Comparison of ENCODE assay signal across 20 mouse cellular contexts in the genomic region with DNA sequence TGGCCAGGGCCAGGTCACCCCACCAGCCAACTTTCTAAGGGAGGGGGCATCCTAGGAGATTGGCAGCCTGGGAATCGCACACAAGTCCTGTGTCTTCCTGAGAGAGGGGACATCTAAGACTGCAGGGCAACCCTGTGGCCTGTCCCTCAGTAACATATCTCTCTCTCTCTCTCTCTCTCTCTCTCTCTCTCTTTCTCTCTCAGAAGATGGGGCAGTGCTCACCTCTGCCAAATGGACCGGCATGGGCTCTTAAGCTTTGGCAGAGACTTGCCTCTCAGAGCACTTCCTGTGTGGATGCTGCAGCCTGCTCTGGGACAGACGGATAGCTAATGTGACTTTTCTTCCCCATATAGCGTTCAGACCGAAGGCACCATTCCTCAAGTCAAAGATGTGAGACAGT.
"Had no signal": no experiment of that assay in that cellular context is flagged by ENCODE, and none has a peak within 500 bp of the region (broad histone marks: within the 10 kb centered on the region; RNA-seq: fewer than 3 reads in every experiment).

No protein-coding gene starts in this region.

- H3K9ac ChIP-seq: kidney, embryonic 15.5 days; liver, embryonic 14.5 days; lung, embryonic 15.5 days; midbrain, embryonic 13.5 days; neural tube, embryonic 13.5 days had no signal

- H3K4me3 ChIP-seq: kidney, embryonic 15.5 days; left cerebral cortex, adult 2 months; lung, embryonic 15.5 days; megakaryocyte, embryonic 14.5 days; midbrain, embryonic 10.5 days; midbrain, embryonic 13.5 days; myocyte; neural tube, embryonic 13.5 days had no signal

- H3K36me3 ChIP-seq: kidney, embryonic 15.5 days; lung, embryonic 15.5 days; midbrain, embryonic 10.5 days; midbrain, embryonic 13.5 days; neural tube, embryonic 13.5 days had no signal

- ATAC-seq: midbrain, embryonic 13.5 days; midbrain, embryonic 16.5 days had no signal

- DNase-seq: kidney, postnatal 10 days; kidney, postnatal 36 days; layer of hippocampus, postnatal 36 days; lung, adult 18-20 months; lung, postnatal 10 days; lung, postnatal 36 days; thymus, adult 18-20 months; thymus, postnatal 14 days; thymus, postnatal 4 days had no signal

- H3K9me3 ChIP-seq: kidney, embryonic 15.5 days; lung, embryonic 15.5 days; midbrain, embryonic 10.5 days; midbrain, embryonic 13.5 days; neural tube, embryonic 13.5 days had no signal

- H3K4me2 ChIP-seq: kidney, embryonic 15.5 days; liver, embryonic 11.5 days; lung, embryonic 15.5 days; midbrain, embryonic 13.5 days; neural tube, embryonic 13.5 days had no signal

- H3K27ac ChIP-seq: kidney, embryonic 15.5 days; left cerebral cortex, adult 2 months; liver, embryonic 14.5 days; lung, embryonic 15.5 days; midbrain, embryonic 10.5 days; midbrain, embryonic 13.5 days; neural tube, embryonic 13.5 days had no signal
